Mouse (Mus musculus) thymus, adult 2 months (tissue): Measurements from ENCODE around the gene Eef2kmt. TPM values are rescaled to one million over a fixed set of nuclear protein-coding genes. Genes with fewer than 3 reads are reported as not detected.
"Not testable (repeated sequence)": the region's sequence is repeated elsewhere in the genome, so short reads cannot be mapped to it uniquely, and the experiment has no call there.

Experiments used
- DNase-seq: peaks from one replicate; pipeline ENCODE4 v3.0.0; 2021
- H3K27ac ChIP-seq: fragments of 200-500 bp; 2 replicates; pipeline ENCODE4 v1.5.1; 2012; ENCODE audit warnings: low read length, control low read depth; ENCODE audit not compliant: control insufficient read depth, insufficient read depth
- H3K27me3 ChIP-seq: fragments of 200-500 bp; 2 replicates; pipeline ENCODE4 v1.6.1; 2012; ENCODE audit warnings: mild to moderate bottlenecking, low read length, moderate library complexity, mixed read lengths; ENCODE audit not compliant: control insufficient read depth, insufficient read depth
- H3K36me3 ChIP-seq: fragments of 200-500 bp; 2 replicates; pipeline ENCODE4 v1.6.1; 2012; ENCODE audit warnings: mild to moderate bottlenecking, low read length, moderate library complexity; ENCODE audit not compliant: control insufficient read depth, insufficient read depth
- H3K4me1 ChIP-seq: fragments of 200-500 bp; replicated peaks from 2 replicates; pipeline ENCODE4 v1.6.1; 2012; ENCODE audit warnings: low read length; ENCODE audit not compliant: control insufficient read depth, insufficient read depth
- H3K4me3 ChIP-seq: fragments of 200-500 bp; 2 replicates; pipeline ENCODE4 v1.5.1; 2012; ENCODE audit warnings: mild to moderate bottlenecking, low read length, control low read depth, moderate library complexity; ENCODE audit not compliant: control insufficient read depth, insufficient read depth
- CTCF ChIP-seq: fragments of 200-500 bp; IDR thresholded peaks from 2 replicates; pipeline ENCODE4 v1.5.1; 2012; ENCODE audit warnings: mild to moderate bottlenecking, control low read depth, low read length, moderate library complexity, borderline replicate concordance; ENCODE audit not compliant: control insufficient read depth, poor library complexity, insufficient read depth; ENCODE audit errors: extremely low read depth
- POLR2A ChIP-seq: fragments of 200-500 bp; IDR thresholded peaks from 2 replicates; pipeline ENCODE4 v1.6.1; 2012; ENCODE audit warnings: mild to moderate bottlenecking, low read length, control low read depth, moderate library complexity; ENCODE audit not compliant: control insufficient read depth, poor library complexity, insufficient read depth; ENCODE audit errors: extremely low read depth
- WGBS: fragments of 180-500 bp; shearing (Covaris S2); methylation state at CpG from one replicate; pipeline ENCODE4 v1.1.7; 2018; 5-methylcytosine and 5-hydroxymethylcytosine counted together
- polyA plus RNA-seq: library from polyadenylated mRNA; depleted of rRNA; stranded (reverse); fragments of >200 nt; gene quantifications from 2 replicates; pipeline ENCODE4 v1.2.3, GENCODE M21; 2012

Eef2kmt gene
- polyA plus RNA-seq, 1 experiment: 34.6 TPM

DNA sequence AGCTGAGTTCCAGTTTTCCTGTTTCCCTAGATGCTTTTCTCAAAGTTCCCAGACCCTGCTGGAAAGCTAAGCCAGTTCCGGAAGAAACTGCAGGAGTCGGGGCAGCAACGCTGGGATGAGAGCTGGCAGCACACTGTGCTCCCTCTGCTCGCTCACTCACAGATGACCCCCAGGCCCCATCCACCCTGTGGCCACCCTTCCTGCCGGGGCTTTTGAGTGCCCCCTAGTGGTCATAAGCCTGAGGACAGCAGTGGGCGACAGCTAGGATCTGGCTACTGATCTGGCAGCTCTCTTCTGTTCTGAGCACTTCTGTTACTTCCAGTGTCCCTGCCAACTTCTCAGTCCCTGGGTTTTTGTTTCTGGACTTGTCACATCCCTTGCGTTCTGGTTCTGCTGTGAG is 11.4 kb downstream of the Eef2kmt start:
- WGBS: 72% methylated on average over 7 of the region's 7 CpGs
- no peak overlapping the region for H3K4me3 ChIP-seq
- H3K27me3 ChIP-seq: no peaks in the 10 kb centered on the region
- TF ChIP-seq POLR2A (no peak), CTCF (peak; percentile 91)
- H3K36me3 ChIP-seq: peaks cover 4% of the 10 kb centered on the region; the same call in 1 of the 2 replicates
- DNase-seq: peak; percentile 55
- no peak overlapping the region; the same call in 1 of the 2 replicates for H3K27ac ChIP-seq
- H3K4me1 ChIP-seq: no peaks in the 10 kb centered on the region

- H3K36me3 ChIP-seq: peaks cover 4% of the 10 kb centered on the region; the same call in 1 of the 2 replicates
Measured at GRCm38 (mm10) chr16:5242882-5243281, 12.9 kb downstream of the Eef2kmt start.

DNA sequence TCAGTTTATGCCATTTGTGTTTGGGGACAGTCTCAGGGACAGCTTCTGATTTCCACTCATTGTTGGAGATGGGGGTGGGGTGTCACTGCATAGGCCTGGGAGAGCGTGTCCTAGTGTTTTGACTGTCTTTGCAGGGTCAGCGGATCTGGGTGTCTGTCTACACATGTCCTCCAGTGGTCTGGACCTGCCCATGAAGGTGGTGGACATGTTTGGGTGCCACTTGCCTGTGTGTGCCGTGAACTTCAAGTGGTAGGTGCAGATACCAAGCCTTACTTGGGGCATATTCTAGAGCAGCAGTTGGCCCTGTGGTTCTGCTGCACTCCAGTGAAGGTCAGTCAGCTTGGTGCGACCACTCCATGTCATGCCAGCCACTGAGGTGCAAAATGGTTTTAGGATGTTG is 13.4 kb downstream of the Eef2kmt start:
- Histone ChIP-seq H3K27ac (no peak overlapping the region), H3K4me1 (no peaks in the 10 kb centered on the region), H3K4me3 (no peak overlapping the region), H3K27me3 (no peaks in the 10 kb centered on the region), H3K36me3 (peaks cover 4% of the 10 kb centered on the region; the same call in 1 of the 2 replicates)
- DNase-seq: no peak
- WGBS: 95% methylated on average over 4 of the region's 4 CpGs
- TF ChIP-seq POLR2A (no peak), CTCF (no peak)

More at GRCm38 (mm10) chr16:5242882-5243281, 12.9 kb downstream of the Eef2kmt start:
- DNase-seq: no peak
- no peak for TF ChIP-seq CTCF
- WGBS: 95% methylated on average over 6 of the region's 6 CpGs
- Histone ChIP-seq H3K27ac (no peak overlapping the region), H3K4me1 (no peaks in the 10 kb centered on the region), H3K4me3 (no peak overlapping the region), H3K27me3 (no peaks in the 10 kb centered on the region)

GRCm38 (mm10) chr16:5233418-5234313 is 22.1 kb downstream of the Eef2kmt start, which contains the start of gene Alg1:
Gene Alg1, plus strand, starts transcription at chr16:5233621.
- Histone ChIP-seq H3K27me3 (no peaks in the 10 kb centered on the region), H3K4me1 (peaks cover 4% of the 10 kb centered on the region), H3K27ac (no peak within 1 kb of the TSS), H3K36me3 (no peaks in the 10 kb centered on the region), H3K4me3 (peak within 1 kb of the TSS; percentile 80)
- DNase-seq: peak; percentile 91
- WGBS: 2% methylated on average over 47 of the region's 47 CpGs
- TF ChIP-seq CTCF: peak; percentile 40; the same call in 1 of the 2 replicates
- peak; percentile 97 for TF ChIP-seq POLR2A

DNA sequence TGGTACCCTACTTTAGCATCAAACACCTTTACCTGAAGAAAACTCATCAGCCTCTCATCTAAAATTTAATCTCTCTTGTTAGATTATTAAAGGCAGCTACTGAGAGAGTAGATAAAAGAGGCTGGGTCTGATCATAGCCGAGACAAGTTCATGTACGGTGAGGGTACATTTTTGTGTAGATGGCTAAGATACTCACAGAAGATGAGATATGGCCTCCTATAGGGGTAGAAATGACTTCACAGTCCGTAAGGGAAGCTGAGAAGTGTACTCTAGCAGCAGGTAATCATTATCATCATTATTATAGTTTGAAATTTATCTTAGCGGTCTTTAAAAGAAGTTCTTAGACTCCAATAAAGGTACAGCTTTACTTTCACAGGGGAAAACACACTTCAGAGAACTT is 22.8 kb downstream of the Eef2kmt start:
- H3K4me3 ChIP-seq: no peak overlapping the region
- WGBS: 81% methylated on average over 4 of the region's 4 CpGs

GRCm38 (mm10) chr16:5228103-5228502 is 27.7 kb downstream of the Eef2kmt start:
- H3K27ac ChIP-seq, H3K36me3 ChIP-seq, DNase-seq, H3K4me1 ChIP-seq, H3K27me3 ChIP-seq, H3K4me3 ChIP-seq: not testable (repeated sequence)
- WGBS: 83% methylated on average over 3 of the region's 3 CpGs

More for the DNA sequence above, 22.8 kb downstream of the Eef2kmt start:
- no peak for DNase-seq
- no peak overlapping the region for H3K27ac ChIP-seq
- H3K27me3 ChIP-seq: no peaks in the 10 kb centered on the region
- H3K4me1 ChIP-seq: peaks cover 4% of the 10 kb centered on the region
- H3K36me3 ChIP-seq: no peaks in the 10 kb centered on the region
- TF ChIP-seq CTCF: no peak
- no peak for TF ChIP-seq POLR2A

DNA sequence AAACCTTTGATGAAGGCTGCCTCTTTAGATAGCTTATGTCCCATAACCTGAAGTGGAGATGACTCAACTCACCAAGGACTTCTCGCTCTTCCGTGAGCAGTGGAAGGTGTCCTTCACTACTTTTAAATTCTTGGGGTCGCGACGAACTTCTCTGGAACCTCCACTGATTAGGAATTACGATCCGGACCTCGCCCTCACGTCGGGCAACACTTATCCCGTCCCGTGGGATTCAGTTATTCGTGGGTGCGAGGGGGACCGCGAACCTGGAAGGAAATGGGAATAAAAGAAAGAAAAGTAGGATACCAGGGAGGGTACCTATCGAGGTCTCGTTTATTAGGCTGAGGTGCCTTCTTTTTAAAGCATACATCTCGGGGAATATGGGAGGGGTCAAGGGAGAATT is 28.3 kb downstream of the Eef2kmt start:
- not testable (repeated sequence) for DNase-seq, H3K4me1 ChIP-seq, H3K27me3 ChIP-seq, H3K27ac ChIP-seq, H3K4me3 ChIP-seq, H3K36me3 ChIP-seq
- 89% methylated on average over 19 of the region's 19 CpGs for WGBS

GRCm38 (mm10) chr16:5226534-5226933 is 29.2 kb downstream of the Eef2kmt start:
- not testable (repeated sequence) for DNase-seq, H3K4me1 ChIP-seq, H3K27me3 ChIP-seq, H3K27ac ChIP-seq, H3K4me3 ChIP-seq, H3K36me3 ChIP-seq
- 9% methylated on average over 1 of the region's 1 CpGs for WGBS
